Mouse (Mus musculus) kidney, postnatal 0 days (tissue): ENCODE measurements at regions not wholly inside any gene's neighbourhood (a gene's known extent, or its start where the extent isn't known, plus 50 kb on each side); places are given as distances from the start of the nearest gene placed in this dataset.

Source experiments
- ATAC-seq: fragments of 200-750 bp; cut with Nextera tagmentation; replicated peaks from 2 replicates; pipeline ENCODE4 v1.8.0; 2017; ENCODE audit warnings: low read depth, moderate number of reproducible peaks, moderate TSS enrichment, moderate library complexity; ENCODE audit not compliant: low FRiP score
- DNase-seq: peaks from one replicate; pipeline ENCODE4 v3.0.0-alpha.2; 2016; ENCODE audit warnings: low spot score
- H3K27ac ChIP-seq: fragments of 300-500 bp; sonication (generic); 2 replicates; pipeline ENCODE4 v1.5.1; 2014; ENCODE audit warnings: mild to moderate bottlenecking
- H3K27me3 ChIP-seq: fragments of 300-500 bp; sonication (generic); 2 replicates; pipeline ENCODE4 v1.6.1; 2014; ENCODE audit warnings: low read length, mixed read lengths; ENCODE audit not compliant: insufficient read depth
- H3K36me3 ChIP-seq: fragments of 300-500 bp; sonication (generic); 2 replicates; pipeline ENCODE4 v1.6.1; 2014; ENCODE audit warnings: low read length, mixed read lengths; ENCODE audit not compliant: insufficient read depth
- H3K4me1 ChIP-seq: fragments of 300-500 bp; sonication (generic); replicated peaks from 2 replicates; pipeline ENCODE4 v1.6.1; 2014; ENCODE audit warnings: antibody characterized with exemption, low read length, mixed read lengths; ENCODE audit not compliant: insufficient read depth
- H3K4me2 ChIP-seq: fragments of 300-500 bp; sonication (generic); 2 replicates; pipeline ENCODE4 v1.6.1; 2014; ENCODE audit warnings: mild to moderate bottlenecking, low read length, moderate library complexity, mixed read lengths
- H3K4me3 ChIP-seq: fragments of 300-500 bp; sonication (generic); replicated peaks from 2 replicates; pipeline ENCODE4 v1.5.1; 2014; ENCODE audit warnings: low read depth, low read length
- H3K9ac ChIP-seq: fragments of 300-500 bp; sonication (generic); 2 replicates; pipeline ENCODE4 v1.6.1; 2014; ENCODE audit warnings: low read depth, low read length
- H3K9me3 ChIP-seq: fragments of 300-500 bp; sonication (generic); replicated peaks from 2 replicates; pipeline ENCODE4 v1.6.1; 2016; ENCODE audit warnings: low read length, inconsistent platforms, mixed read lengths
- CTCF ChIP-seq: IDR thresholded peaks from 2 replicates; pipeline ENCODE4 v1.5.1; 2016; ENCODE audit warnings: antibody characterized with exemption, low read depth, mild to moderate bottlenecking, moderate library complexity
- WGBS: fragments of 180-500 bp; shearing (Covaris S2); extraction: QIAGEN DNeasy Blood & Tissue Kit; methylation state at CpG from one replicate; pipeline ENCODE4 v1.1.7; 2014; 5-methylcytosine and 5-hydroxymethylcytosine counted together

DNA sequence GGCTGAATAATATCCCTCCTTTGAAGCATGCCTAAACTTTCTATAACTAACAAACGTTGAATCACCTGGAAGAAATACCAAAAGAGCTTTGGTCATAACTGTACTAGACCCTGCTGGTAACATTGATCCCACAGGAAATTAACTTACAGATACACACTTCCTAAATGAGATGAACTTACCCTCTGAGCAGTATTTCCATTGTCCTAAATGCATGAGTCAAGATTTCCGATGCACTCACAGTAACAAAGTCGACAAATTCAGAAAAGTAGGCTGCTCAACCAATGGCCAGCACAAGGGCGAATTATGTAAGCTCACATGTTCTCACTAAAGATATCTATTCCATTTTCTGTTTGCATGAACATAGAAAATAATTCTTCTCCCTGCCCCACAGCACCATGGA, 57.4 kb upstream of the Parp8 start:
- ATAC-seq = no peak
- TF ChIP-seq CTCF = no peak
- 80% methylated on average over 4 of the region's 4 CpGs for WGBS

DNA sequence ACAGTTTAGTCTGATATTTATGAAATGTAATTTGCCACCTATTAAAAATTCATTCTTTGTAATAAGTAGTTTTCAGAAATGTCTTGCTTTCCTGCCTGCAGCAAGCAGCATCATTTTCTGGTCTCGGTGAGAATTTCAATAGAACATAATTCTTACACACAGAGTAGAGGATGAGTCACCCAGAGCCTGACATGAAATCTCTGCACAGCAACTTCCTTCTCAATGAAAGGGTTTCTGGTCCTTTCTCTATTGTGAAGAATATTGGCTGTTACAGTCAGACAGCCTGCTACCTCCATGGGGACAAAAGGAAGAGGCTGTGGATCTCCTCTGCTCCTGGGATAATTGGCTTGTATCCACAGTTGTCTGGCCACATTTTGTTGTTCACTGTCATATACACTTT, 54.0 kb upstream of the Parp8 start:
- Histone ChIP-seq H3K36me3 (no peaks in the 10 kb centered on the region), H3K27me3 (no peaks in the 10 kb centered on the region), H3K4me3 (no peak overlapping the region), H3K4me2 (no peak overlapping the region), H3K9me3 (no peaks in the 10 kb centered on the region), H3K4me1 (no peaks in the 10 kb centered on the region), H3K27ac (no peak overlapping the region), H3K9ac (no peak overlapping the region)
- no peak for TF ChIP-seq CTCF
- 56% methylated on average over 1 of the region's 1 CpGs for WGBS
- ATAC-seq = no peak
- no peak for DNase-seq

More for the DNA sequence above, 57.4 kb upstream of the Parp8 start:
- no peak overlapping the region for H3K4me2 ChIP-seq
- no peaks in the 10 kb centered on the region for H3K36me3 ChIP-seq
- H3K27ac ChIP-seq = no peak overlapping the region
- no peaks in the 10 kb centered on the region for H3K9me3 ChIP-seq
- no peaks in the 10 kb centered on the region for H3K4me1 ChIP-seq
- no peak overlapping the region for H3K4me3 ChIP-seq
- no peak overlapping the region for H3K9ac ChIP-seq
- DNase-seq = no peak
- no peaks in the 10 kb centered on the region for H3K27me3 ChIP-seq
